Mouse (Mus musculus) heart, embryonic 12.5 days (tissue): ENCODE measurements at regions not wholly inside any gene's neighbourhood (a gene's known extent, or its start where the extent isn't known, plus 50 kb on each side); places are given as distances from the start of the nearest gene placed in this dataset.
A peak's percentile ranks its signal among the peaks of the same experiment; 100 is the strongest.

Experiments
- ATAC-seq: fragments of 200-750 bp; cut with Nextera tagmentation; 2 replicates; pipeline ENCODE4 v1.8.0; 2017; ENCODE audit warnings: moderate TSS enrichment, moderate library complexity; ENCODE audit not compliant: insufficient number of reproducible peaks, low FRiP score
- H3K27ac ChIP-seq: fragments of 300-500 bp; sonication (generic); 2 replicates; pipeline ENCODE4 v1.5.1; 2016; ENCODE audit warnings: mild to moderate bottlenecking, moderate library complexity; ENCODE audit not compliant: poor library complexity, severe bottlenecking
- H3K27me3 ChIP-seq: fragments of 300-500 bp; sonication (generic); replicated peaks from 2 replicates; pipeline ENCODE4 v1.6.1; 2016; ENCODE audit warnings: mild to moderate bottlenecking, moderate library complexity
- H3K36me3 ChIP-seq: fragments of 300-500 bp; sonication (generic); 2 replicates; pipeline ENCODE4 v1.6.1; 2016; ENCODE audit warnings: mild to moderate bottlenecking, moderate library complexity
- H3K4me1 ChIP-seq: fragments of 300-500 bp; sonication (generic); replicated peaks from 2 replicates; pipeline ENCODE4 v1.6.1; 2016; ENCODE audit warnings: mild to moderate bottlenecking
- H3K4me2 ChIP-seq: fragments of 300-500 bp; sonication (generic); 2 replicates; pipeline ENCODE4 v1.6.1; 2016; ENCODE audit warnings: mild to moderate bottlenecking, moderate library complexity
- H3K4me3 ChIP-seq: fragments of 300-500 bp; sonication (generic); 2 replicates; pipeline ENCODE4 v1.5.1; 2016; ENCODE audit warnings: mild to moderate bottlenecking
- H3K9ac ChIP-seq: fragments of 300-500 bp; sonication (generic); 2 replicates; pipeline ENCODE4 v1.6.1; 2016; ENCODE audit warnings: mild to moderate bottlenecking, moderate library complexity
- H3K9me3 ChIP-seq: fragments of 300-500 bp; sonication (generic); replicated peaks from 2 replicates; pipeline ENCODE4 v1.6.1; 2016; ENCODE audit warnings: mild to moderate bottlenecking, moderate library complexity
- WGBS: fragments of 180-500 bp; shearing (Covaris S2); methylation state at CpG from one replicate; pipeline ENCODE4 v1.1.7; 2016; 5-methylcytosine and 5-hydroxymethylcytosine counted together

DNA sequence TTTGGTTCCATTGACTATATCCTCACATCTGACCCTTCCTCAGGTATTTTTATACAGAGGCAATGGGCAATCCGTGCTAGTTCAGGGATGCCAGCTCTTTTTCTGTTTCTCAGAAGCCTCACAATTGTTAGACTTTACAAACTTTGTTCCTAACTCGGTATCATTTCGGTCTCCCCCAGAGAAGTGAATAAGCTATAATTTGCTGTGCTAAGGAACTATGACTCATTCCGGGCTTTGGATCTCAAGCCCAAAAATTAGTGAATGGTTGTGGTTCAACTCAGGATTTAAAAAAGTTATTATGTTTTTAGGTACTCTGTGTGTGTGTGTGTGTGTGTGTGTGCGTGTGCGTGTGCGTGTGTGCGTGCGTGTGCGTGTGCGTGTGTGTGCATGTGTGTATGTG, 1263.7 kb upstream of the A1bg start:
- peaks cover 2% of the 10 kb centered on the region for H3K4me1 ChIP-seq
- H3K9me3 ChIP-seq: no peaks in the 10 kb centered on the region
- 94% methylated on average over 11 of the region's 11 CpGs for WGBS
- H3K9ac ChIP-seq: no peak overlapping the region
- H3K36me3 ChIP-seq: no peaks in the 10 kb centered on the region
- no peak overlapping the region for H3K27ac ChIP-seq
- H3K4me2 ChIP-seq: no peak overlapping the region
- ATAC-seq: no peak
- H3K27me3 ChIP-seq: no peaks in the 10 kb centered on the region
- no peak overlapping the region for H3K4me3 ChIP-seq

DNA sequence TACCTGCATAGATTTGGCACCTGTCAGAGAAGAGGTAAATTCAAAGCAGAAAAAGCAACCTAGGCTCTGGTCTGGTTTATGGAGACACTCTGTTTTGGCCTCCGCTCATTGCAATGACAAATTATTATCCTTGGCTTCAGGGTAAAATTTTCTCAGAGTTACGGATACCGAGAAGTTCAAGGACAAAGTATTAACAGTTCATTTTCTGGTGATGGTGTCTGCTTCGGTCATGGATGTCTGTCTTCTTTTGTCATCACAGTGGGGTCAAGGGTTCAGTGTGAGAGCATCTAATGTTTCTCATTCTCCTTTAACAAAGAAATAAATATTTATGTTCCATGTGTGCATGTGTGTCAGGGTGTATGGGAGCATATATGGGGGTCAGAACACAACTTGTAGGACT, 1261.0 kb upstream of the A1bg start:
- Histone ChIP-seq H3K9ac (no peak overlapping the region), H3K27ac (no peak overlapping the region), H3K36me3 (no peaks in the 10 kb centered on the region), H3K27me3 (no peaks in the 10 kb centered on the region), H3K4me3 (no peak overlapping the region), H3K4me1 (peaks cover 10% of the 10 kb centered on the region), H3K4me2 (no peak overlapping the region), H3K9me3 (no peaks in the 10 kb centered on the region)
- ATAC-seq: no peak
- WGBS: 94% methylated on average over 4 of the region's 4 CpGs

DNA sequence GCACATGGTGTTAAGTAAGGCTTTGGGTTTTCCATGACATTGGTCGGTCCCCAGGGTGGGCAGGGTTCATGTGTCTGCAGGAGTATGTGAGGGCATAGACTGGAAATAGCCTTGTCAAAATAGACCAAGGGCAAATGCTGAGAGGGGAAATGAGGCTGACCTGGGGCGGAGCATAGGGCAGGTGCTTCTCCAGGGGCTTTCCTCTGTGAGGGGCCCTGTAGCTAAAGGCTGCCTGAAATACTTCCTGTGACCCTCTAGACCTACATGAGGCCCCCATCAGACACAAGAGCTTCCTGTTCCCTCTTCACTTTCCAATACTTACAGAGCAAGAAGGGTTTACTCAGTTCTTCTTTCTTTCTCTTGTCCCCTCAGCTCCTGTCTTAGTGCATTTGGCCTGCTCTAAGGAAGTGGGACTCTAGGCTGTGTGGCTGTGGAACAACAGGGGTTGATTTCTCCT, 1258.7 kb upstream of the A1bg start:
- Histone ChIP-seq H3K4me1 (peaks cover 10% of the 10 kb centered on the region), H3K4me3 (no peak overlapping the region), H3K4me2 (no peak overlapping the region), H3K9ac (no peak overlapping the region), H3K9me3 (no peaks in the 10 kb centered on the region), H3K27ac (no peak overlapping the region), H3K27me3 (no peaks in the 10 kb centered on the region), H3K36me3 (no peaks in the 10 kb centered on the region)
- peak; percentile 11; the same call in 1 of the 2 replicates for ATAC-seq
- 63% methylated on average over 2 of the region's 2 CpGs for WGBS

- no peak for ATAC-seq
- Histone ChIP-seq H3K27ac (no peak overlapping the region), H3K4me3 (no peak overlapping the region), H3K4me2 (no peak overlapping the region), H3K36me3 (no peaks in the 10 kb centered on the region), H3K9me3 (no peaks in the 10 kb centered on the region), H3K9ac (no peak overlapping the region), H3K27me3 (no peaks in the 10 kb centered on the region), H3K4me1 (peaks cover 10% of the 10 kb centered on the region)
- WGBS: 83% methylated on average over 3 of the region's 3 CpGs
These were observed 1257.9 kb upstream of the A1bg start for GRCm38 (mm10) chr15:62180718-62181117.

DNA sequence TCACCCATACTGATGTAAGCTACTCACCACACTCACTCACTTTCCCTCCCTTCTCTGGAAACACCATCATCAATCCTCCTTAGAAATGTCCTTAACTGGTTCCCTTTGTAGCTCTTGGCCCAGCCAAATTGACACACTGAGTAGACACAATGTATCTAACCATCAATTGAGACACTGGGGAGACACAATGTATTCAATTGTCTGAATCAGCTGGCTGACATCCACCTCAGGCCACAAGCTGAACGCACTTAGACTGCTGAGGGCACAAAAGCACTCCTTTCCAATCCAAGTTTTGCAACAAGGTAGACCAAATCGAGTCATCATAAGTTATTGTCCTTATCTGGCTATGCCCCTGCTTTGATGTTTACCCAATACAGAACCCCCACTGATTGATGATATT, 1257.0 kb upstream of the A1bg start:
- no peak overlapping the region for H3K27ac ChIP-seq
- H3K4me1 ChIP-seq: peaks cover 10% of the 10 kb centered on the region
- H3K4me2 ChIP-seq: no peak overlapping the region
- 83% methylated on average over 2 of the region's 2 CpGs for whole genome bisulfite sequencing
- H3K9ac ChIP-seq: no peak overlapping the region
- H3K4me3 ChIP-seq: no peak overlapping the region
- no peak for ATAC-seq
- no peaks in the 10 kb centered on the region for H3K9me3 ChIP-seq
- H3K27me3 ChIP-seq: no peaks in the 10 kb centered on the region
- no peaks in the 10 kb centered on the region for H3K36me3 ChIP-seq

DNA sequence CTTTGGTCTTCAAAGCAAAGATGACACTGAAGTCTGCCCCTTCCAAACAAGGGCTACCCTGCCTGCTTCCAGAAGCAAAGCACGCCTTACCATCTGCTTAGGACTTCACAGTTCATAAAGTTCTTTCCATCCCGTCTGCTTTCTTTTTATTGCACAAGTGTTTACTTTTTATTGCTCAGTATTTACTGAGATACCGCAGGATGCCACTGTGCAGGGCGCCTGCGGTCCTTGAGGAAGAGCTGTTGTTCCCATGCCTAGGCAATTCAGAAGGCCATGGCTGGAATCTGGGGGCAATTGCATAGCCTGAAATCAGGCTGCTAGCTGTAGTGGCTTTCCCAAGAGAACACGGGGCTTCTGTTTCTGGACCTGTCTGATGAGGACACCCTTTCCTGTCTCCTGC, 1255.8 kb upstream of the A1bg start:
- no peak overlapping the region for H3K4me2 ChIP-seq
- H3K27ac ChIP-seq: no peak overlapping the region
- no peak for ATAC-seq
- H3K9me3 ChIP-seq: no peaks in the 10 kb centered on the region
- 91% methylated on average over 6 of the region's 6 CpGs for WGBS
- H3K36me3 ChIP-seq: no peaks in the 10 kb centered on the region
- H3K9ac ChIP-seq: no peak overlapping the region
- no peak overlapping the region for H3K4me3 ChIP-seq
- H3K27me3 ChIP-seq: no peaks in the 10 kb centered on the region
- peaks cover 16% of the 10 kb centered on the region for H3K4me1 ChIP-seq

GRCm38 (mm10) chr15:62177768-62178410, 1255.1 kb upstream of the A1bg start:
- Histone ChIP-seq H3K4me3 (no peak overlapping the region), H3K9me3 (no peaks in the 10 kb centered on the region), H3K27ac (no peak overlapping the region), H3K27me3 (no peaks in the 10 kb centered on the region), H3K4me2 (no peak overlapping the region), H3K4me1 (peaks cover 23% of the 10 kb centered on the region), H3K36me3 (no peaks in the 10 kb centered on the region), H3K9ac (no peak overlapping the region)
- no peak for ATAC-seq
- 88% methylated on average over 9 of the region's 9 CpGs for WGBS

DNA sequence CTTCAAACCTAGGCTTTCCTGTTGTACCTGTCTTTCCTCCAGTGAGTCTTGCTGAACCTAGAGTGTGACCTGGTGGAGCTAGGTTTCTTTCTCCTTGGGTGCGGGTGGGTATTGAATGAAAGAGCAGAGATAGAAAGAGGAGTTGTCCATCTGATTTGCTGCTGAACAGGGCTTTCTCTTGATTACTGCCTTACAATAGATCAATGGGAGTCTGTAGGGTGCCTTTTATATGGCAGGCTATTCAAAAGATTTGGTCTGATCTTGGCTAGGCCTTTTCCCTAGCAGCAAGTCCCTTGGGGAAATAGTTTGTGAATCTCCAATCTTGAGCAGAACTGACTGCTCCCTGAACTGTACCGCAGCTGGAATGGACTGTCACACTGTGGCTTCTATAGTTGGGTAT, 1253.3 kb upstream of the A1bg start:
- 87% methylated on average over 2 of the region's 2 CpGs for WGBS
- Histone ChIP-seq H3K36me3 (no peaks in the 10 kb centered on the region), H3K27me3 (no peaks in the 10 kb centered on the region), H3K9ac (no peak overlapping the region), H3K9me3 (no peaks in the 10 kb centered on the region), H3K4me1 (peaks cover 17% of the 10 kb centered on the region), H3K4me2 (no peak overlapping the region), H3K4me3 (no peak overlapping the region), H3K27ac (no peak overlapping the region)
- ATAC-seq: no peak

GRCm38 (mm10) chr15:62173633-62174543, 1251.1 kb upstream of the A1bg start:
- ATAC-seq: no peak
- Histone ChIP-seq H3K27ac (no peak overlapping the region), H3K4me3 (no peak overlapping the region), H3K27me3 (no peaks in the 10 kb centered on the region), H3K4me1 (peaks cover 14% of the 10 kb centered on the region), H3K9me3 (no peaks in the 10 kb centered on the region), H3K4me2 (no peak overlapping the region), H3K36me3 (no peaks in the 10 kb centered on the region), H3K9ac (no peak overlapping the region)
- 73% methylated on average over 10 of the region's 10 CpGs for WGBS

DNA sequence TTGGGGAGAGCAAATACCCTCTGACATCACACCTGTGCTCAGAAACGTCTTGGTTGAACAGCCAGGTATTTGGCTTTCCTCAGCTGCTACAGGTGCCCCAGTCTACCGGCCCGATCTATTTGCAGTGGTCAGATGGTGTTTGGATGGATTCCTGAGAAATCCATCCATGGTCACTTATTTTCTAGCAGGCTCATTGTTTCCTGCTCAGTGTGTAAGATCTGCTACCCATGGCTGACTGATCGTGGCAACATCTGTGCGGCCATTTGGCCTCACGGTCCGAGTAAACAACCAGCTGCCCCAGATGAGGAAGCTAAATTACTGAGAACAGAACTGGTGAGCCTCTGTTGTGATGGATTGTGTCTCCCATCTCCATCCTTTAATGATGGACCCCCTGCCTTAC, 1248.8 kb upstream of the A1bg start:
- Histone ChIP-seq H3K4me1 (peaks cover 14% of the 10 kb centered on the region), H3K4me3 (no peak overlapping the region), H3K27ac (no peak overlapping the region), H3K4me2 (no peak overlapping the region), H3K9me3 (no peaks in the 10 kb centered on the region), H3K27me3 (no peaks in the 10 kb centered on the region), H3K36me3 (no peaks in the 10 kb centered on the region), H3K9ac (no peak overlapping the region)
- no peak for ATAC-seq
- 74% methylated on average over 7 of the region's 7 CpGs for WGBS

GRCm38 (mm10) chr15:62171167-62171566, 1248.4 kb upstream of the A1bg start:
- no peak for ATAC-seq
- 26% methylated on average over 2 of the region's 2 CpGs for WGBS
- Histone ChIP-seq H3K27me3 (no peaks in the 10 kb centered on the region), H3K4me2 (no peak overlapping the region), H3K4me3 (no peak overlapping the region), H3K27ac (no peak overlapping the region), H3K9me3 (no peaks in the 10 kb centered on the region), H3K9ac (no peak overlapping the region), H3K4me1 (peaks cover 14% of the 10 kb centered on the region), H3K36me3 (no peaks in the 10 kb centered on the region)
